Mouse (Mus musculus): ENCODE data around the gene Myrf.

Myrf gene

GRCm38 (mm10) chr19:10240654-10241305 lies at the start of gene Myrf:
Gene Myrf (minus strand): TSS chr19:10240748.
- DNase-seq: peak; percentile 51

DNA sequence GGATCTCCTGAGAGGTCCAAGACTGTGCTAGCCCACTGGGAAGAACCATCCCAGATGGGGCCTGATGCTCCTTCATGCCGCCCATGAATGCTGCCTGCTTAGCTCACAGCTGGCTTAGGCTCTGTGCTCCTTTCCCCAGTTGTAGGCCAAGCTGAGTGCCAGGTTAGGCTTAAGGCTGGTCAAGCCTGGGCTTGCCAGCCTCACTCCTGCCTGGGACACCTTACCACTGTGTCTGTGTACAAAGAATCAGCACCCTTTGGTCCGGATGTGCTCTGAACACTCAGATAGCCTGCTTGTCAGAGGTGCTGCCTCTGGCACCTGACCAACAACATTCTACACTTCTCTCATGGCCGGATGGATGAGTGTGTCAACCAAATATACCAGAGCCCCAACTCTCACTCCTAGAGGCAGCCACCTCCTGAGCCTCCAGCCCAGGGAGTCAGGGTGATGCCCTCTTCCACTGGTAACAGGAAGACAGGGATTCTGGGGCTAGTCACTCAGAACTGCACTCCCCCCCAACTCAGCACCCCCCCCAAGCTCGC lies 49.1 kb upstream of the Myrf start:
- no peak for DNase-seq

GRCm38 (mm10) chr19:10288125-10289040 lies 47.8 kb upstream of the Myrf start:
- no peak for DNase-seq

DNA sequence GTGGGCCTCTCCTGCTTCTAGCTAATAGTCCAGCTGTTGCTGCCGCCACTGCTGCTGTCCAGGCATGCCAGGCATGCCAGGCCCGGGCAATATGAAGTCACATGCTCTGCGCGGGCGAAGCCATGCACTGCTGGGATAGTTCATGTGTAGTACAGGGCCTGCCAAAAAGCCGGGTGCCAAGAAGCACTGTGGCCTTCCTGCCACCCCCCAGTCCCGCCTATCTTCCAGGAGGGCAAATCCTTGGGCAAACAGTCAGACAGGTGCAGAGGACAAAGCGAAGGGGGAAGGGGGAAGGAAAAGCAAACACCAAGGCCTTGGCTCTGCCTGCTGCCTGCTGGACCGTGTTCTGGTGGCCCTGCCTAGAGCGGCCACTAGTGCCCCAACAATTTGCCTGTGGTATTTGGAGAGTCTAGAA lies 45.9 kb upstream of the Myrf start:
- no peak for DNase-seq

- DNase-seq: no peak
Measured at GRCm38 (mm10) chr19:10280771-10281540, 40.4 kb upstream of the Myrf start.

GRCm38 (mm10) chr19:10279668-10280067 lies 39.1 kb upstream of the Myrf start:
- DNase-seq: no peak

DNA sequence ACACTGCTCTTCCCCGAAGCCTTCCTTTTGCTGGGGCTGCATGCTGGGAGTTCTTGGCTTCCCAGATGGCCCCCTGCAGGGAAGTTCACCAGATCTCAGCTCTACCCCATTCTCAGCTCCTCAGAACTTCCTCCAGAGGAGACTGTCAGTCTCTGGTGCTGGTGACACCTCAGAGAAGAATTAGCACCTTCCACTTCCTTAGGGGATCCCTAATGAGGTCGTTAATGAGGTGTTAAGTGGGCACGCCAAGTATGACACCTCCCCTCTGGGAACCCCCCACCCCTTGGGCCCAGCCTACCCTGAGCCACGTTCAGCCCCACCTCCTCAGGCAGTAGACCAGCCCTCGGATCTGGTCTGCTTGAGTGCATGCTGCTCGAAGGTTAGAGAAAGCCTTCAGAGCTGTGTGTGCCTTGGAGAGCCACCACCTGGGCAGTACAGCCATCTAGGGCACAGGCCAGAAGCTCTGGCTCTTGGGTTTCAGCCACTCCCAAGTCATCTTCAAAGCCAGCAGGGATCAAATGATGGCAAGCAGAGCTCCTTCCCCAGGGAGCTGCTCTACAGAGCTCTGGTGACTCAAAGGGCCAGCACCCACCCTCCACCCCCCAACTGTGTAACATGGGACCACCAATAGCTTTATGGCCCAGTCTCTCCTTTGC lies 38.2 kb upstream of the Myrf start:
- DNase-seq: no peak

- DNase-seq: no peak
Measured at GRCm38 (mm10) chr19:10277759-10278158, 37.2 kb upstream of the Myrf start.

DNA sequence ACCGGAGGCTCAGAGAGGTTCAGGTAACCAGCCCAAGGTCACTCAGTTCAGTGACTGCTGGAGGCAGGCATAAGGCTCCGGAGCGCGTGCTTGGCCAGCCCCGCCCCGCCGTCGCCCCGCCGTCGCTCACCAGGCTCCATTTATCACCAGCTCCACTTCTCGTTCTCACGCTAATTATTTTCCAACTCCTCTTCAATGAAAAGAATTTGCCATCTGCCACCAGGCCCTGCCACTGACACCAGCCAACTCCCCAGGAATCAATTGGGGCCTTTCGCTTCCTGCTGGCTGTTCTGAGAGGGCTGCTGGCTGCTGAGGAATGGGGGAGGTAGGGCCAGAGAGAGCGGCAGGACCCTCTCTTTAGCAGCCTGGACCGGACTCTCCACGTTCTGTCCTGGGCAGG lies 36.8 kb upstream of the Myrf start:
- DNase-seq: peak; percentile 52

DNA sequence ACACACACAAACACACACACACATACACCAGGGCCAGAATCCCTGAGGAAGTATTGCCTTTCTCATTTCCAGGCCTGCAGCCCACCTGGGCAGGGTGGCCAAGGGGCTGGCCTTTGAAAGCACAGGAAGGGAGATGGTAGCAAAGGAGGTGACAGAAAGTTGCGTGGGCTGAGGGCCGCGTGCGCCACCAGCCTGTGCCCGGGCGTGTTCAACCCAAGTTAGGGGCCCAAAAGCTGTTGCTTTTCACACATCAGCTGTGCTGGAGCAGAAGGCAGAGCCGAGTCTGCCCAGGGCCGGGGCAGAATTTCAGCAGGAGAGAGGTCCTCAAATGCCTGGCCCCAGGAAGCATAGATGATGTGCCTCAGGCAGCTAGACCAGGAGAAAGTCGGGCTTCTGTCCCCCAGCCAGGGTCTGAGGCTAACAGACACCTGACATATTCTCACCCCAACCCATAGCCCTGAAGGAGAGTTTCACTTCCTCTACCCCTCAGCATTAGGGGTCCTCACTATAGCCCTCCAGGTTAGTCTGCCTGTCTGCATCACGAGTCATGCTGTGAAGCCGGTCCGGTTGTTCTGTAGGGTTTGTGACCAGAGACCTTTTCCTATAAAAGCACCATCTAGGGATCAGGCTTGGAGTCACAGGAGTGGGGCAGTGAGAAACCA lies 36.1 kb upstream of the Myrf start:
- no peak for DNase-seq

DNA sequence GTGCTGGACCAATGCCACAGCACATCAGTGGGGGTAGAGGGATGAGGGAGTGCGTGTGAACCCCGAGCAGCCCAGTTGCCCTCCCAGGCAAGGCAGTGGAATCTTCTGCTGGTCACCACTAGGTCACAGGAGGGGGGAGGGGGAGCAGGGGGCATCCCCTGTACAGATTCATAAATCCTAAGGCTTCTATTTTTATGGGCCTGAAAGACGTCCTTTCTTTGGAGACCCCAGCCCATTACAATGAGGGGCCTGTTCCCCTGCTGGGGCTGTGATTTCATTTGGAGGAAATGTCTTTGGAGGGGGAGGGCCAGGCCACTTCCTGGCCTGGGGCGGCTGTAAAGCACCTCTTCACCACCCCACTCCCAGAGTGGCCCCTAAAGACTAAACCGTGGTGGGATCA lies 33.5 kb upstream of the Myrf start:
- no peak for DNase-seq

GRCm38 (mm10) chr19:10272746-10273145 lies 32.2 kb upstream of the Myrf start:
- DNase-seq: no peak

- DNase-seq: no peak
Measured at GRCm38 (mm10) chr19:10271592-10271991, 31.0 kb upstream of the Myrf start.

GRCm38 (mm10) chr19:10270356-10270755 lies 29.8 kb upstream of the Myrf start:
- DNase-seq: no peak

- no peak for DNase-seq
Measured at GRCm38 (mm10) chr19:10268851-10269250, 28.3 kb upstream of the Myrf start.

DNA sequence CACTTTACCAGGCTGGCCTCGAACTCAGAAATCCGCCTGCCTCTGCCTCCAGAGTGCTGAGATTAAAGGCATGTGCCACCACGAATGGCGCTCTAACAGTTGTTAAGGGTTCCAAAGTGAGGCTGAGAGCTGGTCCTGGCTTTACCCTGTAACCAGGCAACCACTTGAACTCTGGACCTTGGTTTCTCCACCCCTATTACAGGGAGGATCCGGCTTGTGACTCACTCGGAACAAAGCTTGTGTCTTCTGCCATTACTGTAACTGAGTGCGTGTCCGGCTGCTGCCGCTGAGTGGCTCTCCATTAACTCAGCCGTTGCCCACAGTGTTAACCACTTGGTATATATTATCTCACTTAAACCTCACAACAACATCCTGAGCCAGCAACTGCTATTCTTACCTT lies 27.4 kb upstream of the Myrf start:
- DNase-seq: no peak

- DNase-seq: no peak
Measured at GRCm38 (mm10) chr19:10267057-10267456, 26.5 kb upstream of the Myrf start.

DNA sequence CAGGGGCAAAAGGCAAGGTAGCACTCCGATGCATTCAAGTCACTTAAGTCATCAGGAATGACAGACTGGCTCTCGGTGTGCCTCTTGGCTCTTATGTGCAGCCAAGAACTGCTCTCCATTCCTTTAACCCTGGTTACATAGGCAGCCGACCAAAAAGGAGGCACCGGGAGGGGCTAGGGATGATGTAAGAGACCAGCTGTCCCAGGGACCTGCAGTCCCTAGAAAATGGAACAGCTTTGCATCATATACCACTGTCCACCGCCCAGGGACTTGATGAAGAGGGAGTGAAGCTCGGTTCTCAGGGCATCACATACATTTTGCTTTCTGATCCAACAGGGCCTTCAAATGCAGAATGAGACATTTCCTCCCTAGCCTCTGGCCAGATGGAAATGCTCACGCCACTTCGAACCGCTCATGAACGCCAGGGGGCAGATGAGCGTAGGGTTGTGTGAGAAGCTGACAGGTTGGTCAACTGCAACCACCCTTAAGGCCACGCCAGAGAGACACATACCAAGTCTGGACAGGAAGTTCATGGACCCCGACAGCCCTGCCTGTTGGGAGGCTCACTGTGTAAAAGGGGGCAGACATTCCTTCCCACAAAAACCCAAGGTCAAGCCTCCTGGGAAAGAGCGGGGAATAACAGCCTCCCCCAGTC lies 25.8 kb upstream of the Myrf start:
- peak; percentile 43 for DNase-seq

DNA sequence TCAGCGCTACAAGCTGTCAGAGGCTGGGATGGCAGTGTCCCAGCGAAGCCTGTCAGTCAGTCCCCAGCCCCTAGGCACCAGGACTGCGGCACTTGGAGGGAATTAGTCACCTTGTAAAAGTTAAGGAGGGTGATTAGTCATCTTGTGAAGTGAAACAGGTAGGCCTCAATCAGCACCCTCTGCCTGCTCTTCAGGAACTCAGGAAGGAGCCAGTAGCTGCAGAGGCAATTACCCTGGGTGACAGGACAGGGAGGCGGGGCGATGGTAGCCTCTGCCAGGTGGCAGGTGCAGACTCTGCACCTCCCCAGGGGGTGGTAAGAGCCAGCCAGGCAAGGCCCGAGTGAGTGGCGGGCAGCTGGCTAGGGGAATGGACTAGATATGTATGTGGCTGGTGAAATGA lies 20.8 kb upstream of the Myrf start:
- DNase-seq: no peak

- peak; percentile 72 for DNase-seq
Measured at GRCm38 (mm10) chr19:10258279-10259011, 17.9 kb upstream of the Myrf start.

- DNase-seq: no peak
Measured at GRCm38 (mm10) chr19:10248128-10248527, 7.6 kb upstream of the Myrf start.
